Mouse (Mus musculus) bone marrow macrophage, adult 2 months (primary cell): ENCODE results near the gene Ywhab.

Experiments used
- CTCF ChIP-seq: IDR thresholded peaks from 2 replicates; pipeline ENCODE4 v1.5.1; 2012; ENCODE audit warnings: low read depth, mild to moderate bottlenecking, low read length, moderate library complexity
- POLR2A ChIP-seq: IDR thresholded peaks from 2 replicates; pipeline ENCODE4 v1.6.1; 2012; ENCODE audit warnings: mild to moderate bottlenecking, low read depth, low read length, borderline replicate concordance

- TF ChIP-seq POLR2A (no peak), CTCF (no peak)
These were observed 29.1 kb upstream of the Ywhab start for GRCm38 (mm10) chr2:163965706-163966105.
